Mouse (Mus musculus): Measurements from ENCODE around the gene Kcp. TPM values are rescaled to one million over a fixed set of nuclear protein-coding genes. Genes with fewer than 3 reads are reported as not detected.

Gene Kcp
- polyA plus RNA-seq, 1 experiment from 2014 or later = 3.8 TPM

DNA sequence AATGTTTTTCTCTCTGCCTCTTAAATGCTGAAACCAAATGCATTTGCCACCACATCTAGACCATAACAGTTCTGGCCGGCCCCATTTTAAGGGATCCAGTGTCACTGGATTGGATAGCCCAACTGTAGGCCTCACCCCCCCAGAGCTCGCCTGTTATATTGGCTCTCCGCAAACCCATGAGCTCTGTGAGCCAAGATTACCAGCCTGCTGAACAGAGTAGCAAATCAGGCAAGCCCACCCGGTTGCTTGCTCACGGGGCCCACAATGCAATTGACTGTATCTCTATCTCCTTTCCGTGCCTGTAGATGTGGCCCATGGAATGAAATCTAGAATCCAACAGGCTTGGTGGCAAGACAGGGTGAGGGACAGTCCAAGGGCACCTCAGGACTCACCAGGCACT, 6.9 kb downstream of the Kcp start:
- Histone ChIP-seq H3K4me3 (ENCODE audit: low read depth, low read length) (no peak overlapping the region), H3K4me1 (replicated peaks; ENCODE audit: control insufficient read depth, insufficient read depth) (no peaks in the 10 kb centered on the region), H3K27ac (replicated peaks) (no peak overlapping the region), H3K9me3 (ENCODE audit: control insufficient read depth, low read length) (no peaks in the 10 kb centered on the region), H3K9ac (ENCODE audit: low read length) (no peak overlapping the region), H3K4me2 (replicated peaks; ENCODE audit: low read depth) (no peak overlapping the region), H3K36me3 (ENCODE audit: control insufficient read depth, insufficient read depth, low read length) (no peaks in the 10 kb centered on the region; the same call in 1 of the 2 replicates), H3K27me3 (ENCODE audit: control insufficient read depth, insufficient read depth, low read length) (no peaks in the 10 kb centered on the region)
- WGBS = 88% methylated on average over 6 of the region's 6 CpGs
- DNase-seq (ENCODE audit: low spot score) (no peak), ATAC-seq (ENCODE audit: low FRiP score, low TSS enrichment) (no peak)
- TF ChIP-seq EP300 (optimal IDR thresholded peaks at IDR 0.05) = no peak
- no peak for TF ChIP-seq CTCF (IDR thresholded peaks at IDR 0.05; ENCODE audit: low read depth)

GRCm38 (mm10) chr6:29500177-29500576, 7.6 kb downstream of the Kcp start:
- Histone ChIP-seq H3K9ac (ENCODE audit: low read length) (no peak overlapping the region), H3K4me1 (replicated peaks; ENCODE audit: control insufficient read depth, insufficient read depth) (no peaks in the 10 kb centered on the region), H3K4me2 (replicated peaks; ENCODE audit: low read depth) (no peak overlapping the region), H3K36me3 (ENCODE audit: control insufficient read depth, insufficient read depth, low read length) (no peaks in the 10 kb centered on the region; the same call in 1 of the 2 replicates), H3K4me3 (ENCODE audit: low read depth, low read length) (no peak overlapping the region), H3K27ac (replicated peaks) (no peak overlapping the region), H3K9me3 (ENCODE audit: control insufficient read depth, low read length) (no peaks in the 10 kb centered on the region), H3K27me3 (ENCODE audit: control insufficient read depth, insufficient read depth, low read length) (no peaks in the 10 kb centered on the region)
- WGBS = 88% methylated on average over 7 of the region's 7 CpGs
- no peak for ATAC-seq (ENCODE audit: low FRiP score, low TSS enrichment)
- DNase-seq (ENCODE audit: low spot score) = no peak
- TF ChIP-seq EP300 (optimal IDR thresholded peaks at IDR 0.05) (no peak), CTCF (IDR thresholded peaks at IDR 0.05; ENCODE audit: low read depth) (no peak)

- Histone ChIP-seq H3K36me3 (ENCODE audit: control insufficient read depth, insufficient read depth, low read length) (no peaks in the 10 kb centered on the region; the same call in 1 of the 2 replicates), H3K9me3 (ENCODE audit: control insufficient read depth, low read length) (no peaks in the 10 kb centered on the region), H3K27ac (replicated peaks) (no peak overlapping the region), H3K4me2 (replicated peaks; ENCODE audit: low read depth) (no peak overlapping the region), H3K4me1 (replicated peaks; ENCODE audit: control insufficient read depth, insufficient read depth) (no peaks in the 10 kb centered on the region), H3K4me3 (ENCODE audit: low read depth, low read length) (no peak overlapping the region), H3K9ac (ENCODE audit: low read length) (no peak overlapping the region), H3K27me3 (ENCODE audit: control insufficient read depth, insufficient read depth, low read length) (no peaks in the 10 kb centered on the region)
- TF ChIP-seq CTCF (IDR thresholded peaks at IDR 0.05; ENCODE audit: low read depth) (no peak), EP300 (optimal IDR thresholded peaks at IDR 0.05) (no peak)
- DNase-seq (ENCODE audit: low spot score) (no peak), ATAC-seq (ENCODE audit: low FRiP score, low TSS enrichment) (no peak)
- 32% methylated on average over 2 of the region's 2 CpGs for WGBS
These were observed 10.0 kb downstream of the Kcp start for GRCm38 (mm10) chr6:29497791-29498190.

DNA sequence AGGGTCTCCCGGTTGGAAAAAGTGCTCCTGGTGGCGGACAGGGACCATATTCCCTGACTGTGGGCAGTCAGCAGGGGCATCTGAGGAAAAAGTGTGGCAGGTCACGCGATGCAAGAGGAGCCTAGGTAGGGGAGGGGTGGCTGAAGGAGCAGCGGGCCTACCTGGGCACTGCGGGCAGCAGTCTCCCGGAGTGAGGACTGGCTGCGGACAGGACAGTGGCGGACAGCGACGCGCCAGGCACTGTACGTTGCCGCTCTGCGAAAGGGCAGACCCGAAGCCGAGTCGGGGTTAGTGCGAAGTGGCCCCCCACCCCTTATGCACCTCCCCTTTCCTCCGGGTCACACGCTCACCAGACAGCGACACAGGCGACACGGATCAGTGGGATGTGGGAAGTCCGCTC, 11.5 kb downstream of the Kcp start:
- Histone ChIP-seq H3K9me3 (ENCODE audit: control insufficient read depth, low read length) (no peaks in the 10 kb centered on the region), H3K27me3 (ENCODE audit: control insufficient read depth, insufficient read depth, low read length) (no peaks in the 10 kb centered on the region), H3K4me1 (replicated peaks; ENCODE audit: control insufficient read depth, insufficient read depth) (no peaks in the 10 kb centered on the region), H3K4me3 (ENCODE audit: low read depth, low read length) (no peak overlapping the region), H3K4me2 (replicated peaks; ENCODE audit: low read depth) (no peak overlapping the region), H3K36me3 (ENCODE audit: control insufficient read depth, insufficient read depth, low read length) (no peaks in the 10 kb centered on the region; the same call in 1 of the 2 replicates), H3K27ac (replicated peaks) (no peak overlapping the region), H3K9ac (ENCODE audit: low read length) (no peak overlapping the region)
- 38% methylated on average over 22 of the region's 25 CpGs for WGBS
- no peak for DNase-seq (ENCODE audit: low spot score)
- TF ChIP-seq CTCF (IDR thresholded peaks at IDR 0.05; ENCODE audit: low read depth) (no peak), EP300 (optimal IDR thresholded peaks at IDR 0.05) (no peak)
- ATAC-seq (ENCODE audit: low FRiP score, low TSS enrichment) = no peak

DNA sequence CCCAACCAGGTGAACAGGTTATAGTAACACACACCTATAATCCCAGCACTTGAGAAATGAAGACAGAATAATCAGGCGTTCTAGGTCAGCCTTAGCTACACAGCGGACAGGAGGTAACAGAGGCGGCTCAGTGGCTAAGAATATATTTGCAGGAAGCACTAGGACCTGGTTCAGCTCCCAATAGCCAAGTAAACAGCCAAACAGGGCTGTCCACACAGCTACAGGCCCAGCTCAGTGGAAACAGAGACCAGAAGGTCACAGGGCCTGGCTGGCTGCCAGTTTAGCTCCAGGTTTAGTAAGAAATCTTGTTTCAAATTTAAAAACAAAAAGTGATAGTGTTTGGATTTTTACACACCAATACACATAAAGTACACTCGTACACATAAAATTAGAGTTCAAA, 13.7 kb downstream of the Kcp start:
- Histone ChIP-seq H3K4me2 (replicated peaks; ENCODE audit: low read depth) (no peak overlapping the region), H3K4me1 (replicated peaks; ENCODE audit: control insufficient read depth, insufficient read depth) (no peaks in the 10 kb centered on the region), H3K36me3 (ENCODE audit: control insufficient read depth, insufficient read depth, low read length) (no peaks in the 10 kb centered on the region; the same call in 1 of the 2 replicates), H3K27me3 (ENCODE audit: control insufficient read depth, insufficient read depth, low read length) (no peaks in the 10 kb centered on the region), H3K27ac (replicated peaks) (no peak overlapping the region), H3K9me3 (ENCODE audit: control insufficient read depth, low read length) (no peaks in the 10 kb centered on the region), H3K4me3 (ENCODE audit: low read depth, low read length) (no peak overlapping the region), H3K9ac (ENCODE audit: low read length) (no peak overlapping the region)
- TF ChIP-seq EP300 (optimal IDR thresholded peaks at IDR 0.05) = no peak
- no peak for TF ChIP-seq CTCF (IDR thresholded peaks at IDR 0.05; ENCODE audit: low read depth)
- 77% methylated on average over 4 of the region's 4 CpGs for WGBS
- no peak for ATAC-seq (ENCODE audit: low FRiP score, low TSS enrichment)
- DNase-seq (ENCODE audit: low spot score) = no peak

DNA sequence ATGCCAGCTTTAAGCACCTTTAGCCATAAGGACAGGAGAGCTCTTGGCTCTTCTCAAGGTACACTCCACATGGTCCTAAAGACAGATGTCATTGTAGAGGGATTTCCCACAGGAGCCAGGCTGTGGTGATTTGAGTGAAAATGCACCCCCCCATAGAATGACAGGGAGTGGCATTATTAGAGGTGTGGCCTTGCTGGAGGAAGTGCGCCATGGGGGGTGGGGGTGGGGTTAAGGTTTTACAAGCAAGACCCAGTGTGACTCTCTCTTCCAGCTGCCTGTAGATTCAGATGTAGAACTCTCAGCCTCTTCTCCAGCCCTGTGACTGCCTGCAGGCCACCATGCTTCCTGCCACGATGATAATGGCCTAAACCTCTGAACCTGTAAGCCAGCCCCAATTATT, 21.8 kb downstream of the Kcp start:
- TF ChIP-seq EP300 (optimal IDR thresholded peaks at IDR 0.05) (no peak), CTCF (IDR thresholded peaks at IDR 0.05; ENCODE audit: low read depth) (no peak)
- Histone ChIP-seq H3K27ac (replicated peaks) (no peak overlapping the region), H3K27me3 (ENCODE audit: control insufficient read depth, insufficient read depth, low read length) (no peaks in the 10 kb centered on the region), H3K4me3 (ENCODE audit: low read depth, low read length) (no peak overlapping the region), H3K9me3 (ENCODE audit: control insufficient read depth, low read length) (no peaks in the 10 kb centered on the region), H3K4me1 (replicated peaks; ENCODE audit: control insufficient read depth, insufficient read depth) (0 out of 2 replicates have a peak, but pooled peaks cover 2% of the 10 kb centered on the region), H3K4me2 (replicated peaks; ENCODE audit: low read depth) (no peak overlapping the region), H3K36me3 (ENCODE audit: control insufficient read depth, insufficient read depth, low read length) (no peaks in the 10 kb centered on the region), H3K9ac (ENCODE audit: low read length) (no peak overlapping the region)
- ATAC-seq (ENCODE audit: low FRiP score, low TSS enrichment) = no peak
- WGBS = 54% methylated on average over 2 of the region's 2 CpGs
- no peak for DNase-seq (ENCODE audit: low spot score)
